Mouse (Mus musculus) cortical plate, adult 2 months (tissue): ENCODE data around the gene Akap6.

ENCODE experiments used
- CTCF ChIP-seq: fragments of 200-500 bp; IDR thresholded peaks from 2 replicates; pipeline ENCODE4 v1.5.1; 2011; ENCODE audit warnings: mild to moderate bottlenecking, control low read depth, low read length; ENCODE audit not compliant: insufficient read depth; ENCODE audit errors: extremely low read depth
- POLR2A ChIP-seq: fragments of 200-500 bp; IDR thresholded peaks from 2 replicates; pipeline ENCODE4 v1.6.1; 2011; ENCODE audit warnings: mild to moderate bottlenecking, low read length, control low read depth; ENCODE audit not compliant: insufficient read depth; ENCODE audit errors: extremely low read depth

DNA sequence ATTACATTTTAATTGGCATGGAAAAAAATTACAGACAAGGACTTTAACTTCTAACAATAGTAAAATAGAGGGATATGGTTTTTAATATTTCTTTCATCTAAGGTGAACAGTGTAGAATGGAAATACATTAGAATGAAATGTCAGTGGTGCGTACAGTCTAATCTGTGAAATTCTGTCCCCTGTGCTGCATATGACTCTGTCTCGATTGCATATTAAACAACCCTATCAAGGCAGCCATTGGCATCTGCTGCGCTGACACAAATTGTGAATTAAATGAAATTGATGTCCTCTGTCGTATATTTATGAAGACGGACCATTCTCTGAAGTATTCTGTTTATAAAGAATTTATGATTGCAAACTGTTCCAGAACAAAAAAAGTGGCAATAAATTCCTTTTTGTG is 371.7 kb downstream of the Akap6 start:
- TF ChIP-seq POLR2A (no peak), CTCF (no peak)
